Mouse (Mus musculus) forebrain, embryonic 11.5 days (tissue): ENCODE results near the gene Ryr1. TPM values are rescaled to one million over a fixed set of nuclear protein-coding genes. Genes with fewer than 3 reads are reported as not detected.
"Not testable (repeated sequence)": the region's sequence is repeated elsewhere in the genome, so short reads cannot be mapped to it uniquely, and the experiment has no call there.

Experiments used
- ATAC-seq: fragments of 200-750 bp; cut with Nextera tagmentation; replicated peaks from 2 replicates; pipeline ENCODE4 v1.8.0; 2017; ENCODE audit warnings: moderate TSS enrichment; ENCODE audit not compliant: low FRiP score
- DNase-seq: peaks from one replicate; pipeline ENCODE4 v3.0.0-alpha.2; 2017; ENCODE audit warnings: low spot score
- H3K27ac ChIP-seq: fragments of 300-500 bp; sonication (generic); 2 replicates; pipeline ENCODE4 v1.5.1; 2014; ENCODE audit warnings: low read depth, low read length
- H3K27me3 ChIP-seq: fragments of 300-500 bp; sonication (generic); 2 replicates; pipeline ENCODE4 v1.6.1; 2014; ENCODE audit warnings: mild to moderate bottlenecking, low read length, mixed read lengths; ENCODE audit not compliant: control insufficient read depth, insufficient read depth
- H3K36me3 ChIP-seq: fragments of 300-500 bp; sonication (generic); 2 replicates; pipeline ENCODE4 v1.6.1; 2014; ENCODE audit warnings: mild to moderate bottlenecking, low read length, moderate library complexity, mixed read lengths; ENCODE audit not compliant: control insufficient read depth, insufficient read depth
- H3K4me1 ChIP-seq: fragments of 300-500 bp; sonication (generic); replicated peaks from 2 replicates; pipeline ENCODE4 v1.6.1; 2014; ENCODE audit warnings: low read length, mixed read lengths; ENCODE audit not compliant: control insufficient read depth, insufficient read depth
- H3K4me2 ChIP-seq: fragments of 300-500 bp; sonication (generic); 2 replicates; pipeline ENCODE4 v1.6.1; 2014; ENCODE audit warnings: low read depth, mild to moderate bottlenecking, low read length, moderate library complexity, mixed read lengths; ENCODE audit not compliant: severe bottlenecking
- H3K4me3 ChIP-seq: fragments of 300-500 bp; sonication (generic); 2 replicates; pipeline ENCODE4 v1.5.1; 2014; ENCODE audit warnings: low read depth, low read length
- H3K9ac ChIP-seq: fragments of 300-500 bp; sonication (generic); 2 replicates; pipeline ENCODE4 v1.6.1; 2014; ENCODE audit warnings: low read length
- H3K9me3 ChIP-seq: fragments of 300-500 bp; sonication (generic); 2 replicates; pipeline ENCODE4 v1.6.1; 2016; ENCODE audit warnings: low read length, mixed read lengths; ENCODE audit not compliant: control insufficient read depth
- WGBS: fragments of 180-500 bp; shearing (Covaris S2); extraction: QIAGEN DNeasy Blood & Tissue Kit; methylation state at CpG from one replicate; pipeline ENCODE4 v1.1.7; 2014; 5-methylcytosine and 5-hydroxymethylcytosine counted together
- polyA plus RNA-seq: library from polyadenylated mRNA; unstranded; fragments of >200 nt; fragmentation: Nextera tagmentation; extraction: Ambion mirVana; gene quantifications from 2 replicates; pipeline ENCODE4 v1.2.1, GENCODE M21; 2014

Ryr1 gene
- polyA plus RNA-seq, 1 experiment from 2014 or later, result 1.2 TPM

GRCm38 (mm10) chr7:28977556-28977955, 147.4 kb downstream of the Ryr1 start:
- Histone ChIP-seq H3K4me1 (peaks cover under 1% of the 10 kb centered on the region; the same call in 1 of the 2 replicates), H3K4me2 (no peak overlapping the region), H3K27me3 (no peaks in the 10 kb centered on the region), H3K4me3 (no peak overlapping the region), H3K9ac (no peak overlapping the region), H3K27ac (no peak overlapping the region), H3K36me3 (peaks cover 10% of the 10 kb centered on the region), H3K9me3 (no peaks in the 10 kb centered on the region)
- 93% methylated on average over 9 of the region's 9 CpGs for WGBS
- DNase-seq (no peak), ATAC-seq (no peak)

DNA sequence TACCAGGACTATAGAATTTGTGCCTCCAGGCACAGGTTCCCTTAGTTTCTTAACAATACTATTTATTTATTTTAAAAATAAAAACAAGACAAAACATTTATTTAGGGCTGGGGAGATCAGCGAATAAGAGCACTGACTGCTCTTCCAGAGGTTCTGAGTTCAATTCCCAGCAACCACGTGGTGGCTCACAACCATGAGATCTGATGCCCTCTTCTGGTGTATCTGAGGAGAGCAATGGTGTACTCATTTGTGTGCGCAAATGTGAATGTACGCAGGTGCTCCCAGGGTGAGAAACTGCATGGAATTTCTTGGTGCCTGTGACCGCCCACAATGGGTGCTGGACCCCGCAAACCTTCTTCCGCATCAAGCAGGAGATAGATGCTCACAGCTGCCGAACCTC, 152.0 kb downstream of the Ryr1 start:
- Histone ChIP-seq H3K36me3 (peaks cover 10% of the 10 kb centered on the region), H3K9me3 (no peaks in the 10 kb centered on the region), H3K27ac (no peak overlapping the region), H3K4me1 (no peaks in the 10 kb centered on the region), H3K27me3 (no peaks in the 10 kb centered on the region), H3K4me2 (no peak overlapping the region), H3K4me3 (no peak overlapping the region), H3K9ac (no peak overlapping the region)
- no peak for ATAC-seq
- 86% methylated on average over 8 of the region's 8 CpGs for WGBS
- DNase-seq, result no peak

- ATAC-seq (no peak), DNase-seq (peak; percentile 91)
- H3K27ac ChIP-seq, result no peak overlapping the region
- WGBS, result 71% methylated on average over 8 of the region's 8 CpGs
- no peak overlapping the region for H3K4me2 ChIP-seq
- no peak overlapping the region for H3K9ac ChIP-seq
- H3K4me3 ChIP-seq, result no peak overlapping the region
- H3K27me3 ChIP-seq, result no peaks in the 10 kb centered on the region
- no peaks in the 10 kb centered on the region for H3K4me1 ChIP-seq
- no peaks in the 10 kb centered on the region for H3K9me3 ChIP-seq
- peaks cover 10% of the 10 kb centered on the region for H3K36me3 ChIP-seq
Measured at GRCm38 (mm10) chr7:28972542-28972985, 152.4 kb downstream of the Ryr1 start.

DNA sequence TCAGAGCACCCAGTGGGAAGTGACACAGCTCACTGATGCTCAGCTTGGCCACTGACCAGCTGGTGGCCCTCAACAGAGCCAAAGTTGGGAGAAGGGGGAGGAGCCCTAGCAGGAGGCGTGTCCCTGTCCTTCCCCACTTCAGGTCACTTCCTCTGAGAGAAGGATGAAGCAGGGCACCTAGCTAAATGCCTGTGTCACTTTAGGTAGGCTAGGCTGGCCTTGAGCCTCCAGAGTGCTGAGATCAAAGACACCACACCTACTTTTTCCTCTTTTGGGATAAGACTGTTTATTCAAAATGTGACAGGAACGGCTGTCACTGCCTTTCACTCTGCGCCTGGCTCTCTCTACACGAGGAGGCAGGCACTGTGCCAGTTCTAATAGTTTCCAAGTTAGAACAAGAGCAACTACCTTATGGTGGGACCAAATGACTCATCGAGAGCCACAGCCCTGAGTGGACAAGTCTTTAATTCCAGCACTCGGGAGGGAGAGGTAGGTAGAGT, 153.2 kb downstream of the Ryr1 start:
- no peaks in the 10 kb centered on the region for H3K9me3 ChIP-seq
- H3K4me2 ChIP-seq, result no peak overlapping the region
- no peak overlapping the region for H3K4me3 ChIP-seq
- no peak overlapping the region for H3K27ac ChIP-seq
- DNase-seq (no peak), ATAC-seq (no peak)
- WGBS, result 91% methylated on average over 6 of the region's 6 CpGs
- H3K9ac ChIP-seq, result no peak overlapping the region
- H3K27me3 ChIP-seq, result no peaks in the 10 kb centered on the region
- peaks cover 7% of the 10 kb centered on the region for H3K36me3 ChIP-seq
- H3K4me1 ChIP-seq, result no peaks in the 10 kb centered on the region

GRCm38 (mm10) chr7:28971029-28971428, 153.9 kb downstream of the Ryr1 start:
- no peaks in the 10 kb centered on the region for H3K9me3 ChIP-seq
- H3K9ac ChIP-seq, result no peak overlapping the region
- no peaks in the 10 kb centered on the region for H3K27me3 ChIP-seq
- H3K36me3 ChIP-seq, result peaks cover 7% of the 10 kb centered on the region
- H3K4me2 ChIP-seq, result no peak overlapping the region
- DNase-seq (no peak), ATAC-seq (no peak)
- H3K27ac ChIP-seq, result no peak overlapping the region
- H3K4me1 ChIP-seq, result no peaks in the 10 kb centered on the region
- no peak overlapping the region for H3K4me3 ChIP-seq
- WGBS, result 85% methylated on average over 7 of the region's 7 CpGs

GRCm38 (mm10) chr7:28969672-28970394, 155.1 kb downstream of the Ryr1 start:
- H3K4me2 ChIP-seq, result no peak overlapping the region
- peaks cover 7% of the 10 kb centered on the region for H3K36me3 ChIP-seq
- H3K9ac ChIP-seq, result no peak overlapping the region
- H3K27ac ChIP-seq, result no peak overlapping the region
- no peaks in the 10 kb centered on the region for H3K27me3 ChIP-seq
- H3K9me3 ChIP-seq, result no peaks in the 10 kb centered on the region
- ATAC-seq (no peak), DNase-seq (no peak)
- WGBS, result 83% methylated on average over 12 of the region's 12 CpGs
- no peak overlapping the region for H3K4me3 ChIP-seq
- H3K4me1 ChIP-seq, result no peaks in the 10 kb centered on the region

- Histone ChIP-seq H3K27ac (no peak overlapping the region), H3K4me3 (no peak overlapping the region), H3K4me2 (no peak overlapping the region), H3K4me1 (no peaks in the 10 kb centered on the region), H3K36me3 (peaks cover 7% of the 10 kb centered on the region), H3K27me3 (no peaks in the 10 kb centered on the region), H3K9me3 (no peaks in the 10 kb centered on the region), H3K9ac (no peak overlapping the region)
- DNase-seq (no peak), ATAC-seq (no peak)
- WGBS, result 82% methylated on average over 1 of the region's 1 CpGs
Measured at GRCm38 (mm10) chr7:28969271-28969670, 155.7 kb downstream of the Ryr1 start.

DNA sequence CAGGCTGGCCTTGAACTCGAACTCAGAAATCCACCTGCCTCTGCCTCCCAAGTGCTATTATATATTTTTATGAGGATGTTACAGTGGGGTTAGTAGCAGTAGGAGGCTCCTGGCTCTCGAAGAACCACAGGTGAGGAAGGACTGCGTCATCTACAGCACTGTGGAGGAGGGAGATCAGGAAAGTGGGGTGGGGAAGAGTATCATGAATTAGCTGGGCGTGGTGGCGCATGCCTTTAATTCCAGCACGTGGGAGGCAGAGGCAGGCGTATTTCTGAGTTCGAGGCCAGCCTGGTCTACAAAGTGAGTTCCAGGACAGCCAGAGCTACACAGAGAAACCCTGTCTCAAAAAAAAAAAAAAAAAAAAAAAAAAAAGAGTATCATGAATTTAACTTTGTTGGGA, 156.9 kb downstream of the Ryr1 start:
- not testable (repeated sequence) for H3K27me3 ChIP-seq, DNase-seq, H3K4me2 ChIP-seq, H3K4me1 ChIP-seq, H3K36me3 ChIP-seq, H3K27ac ChIP-seq, H3K9me3 ChIP-seq, H3K4me3 ChIP-seq, ATAC-seq, H3K9ac ChIP-seq
- 94% methylated on average over 8 of the region's 8 CpGs for WGBS
